Mouse (Mus musculus): ENCODE measurements around the gene Prr36. TPM values are rescaled to one million over a fixed set of nuclear protein-coding genes. Genes with fewer than 3 reads are reported as not detected.

Gene Prr36
- 0.11 and 0.15 TPM in 2 replicates for polyA plus RNA-seq (2012; rRNA removed)

DNA sequence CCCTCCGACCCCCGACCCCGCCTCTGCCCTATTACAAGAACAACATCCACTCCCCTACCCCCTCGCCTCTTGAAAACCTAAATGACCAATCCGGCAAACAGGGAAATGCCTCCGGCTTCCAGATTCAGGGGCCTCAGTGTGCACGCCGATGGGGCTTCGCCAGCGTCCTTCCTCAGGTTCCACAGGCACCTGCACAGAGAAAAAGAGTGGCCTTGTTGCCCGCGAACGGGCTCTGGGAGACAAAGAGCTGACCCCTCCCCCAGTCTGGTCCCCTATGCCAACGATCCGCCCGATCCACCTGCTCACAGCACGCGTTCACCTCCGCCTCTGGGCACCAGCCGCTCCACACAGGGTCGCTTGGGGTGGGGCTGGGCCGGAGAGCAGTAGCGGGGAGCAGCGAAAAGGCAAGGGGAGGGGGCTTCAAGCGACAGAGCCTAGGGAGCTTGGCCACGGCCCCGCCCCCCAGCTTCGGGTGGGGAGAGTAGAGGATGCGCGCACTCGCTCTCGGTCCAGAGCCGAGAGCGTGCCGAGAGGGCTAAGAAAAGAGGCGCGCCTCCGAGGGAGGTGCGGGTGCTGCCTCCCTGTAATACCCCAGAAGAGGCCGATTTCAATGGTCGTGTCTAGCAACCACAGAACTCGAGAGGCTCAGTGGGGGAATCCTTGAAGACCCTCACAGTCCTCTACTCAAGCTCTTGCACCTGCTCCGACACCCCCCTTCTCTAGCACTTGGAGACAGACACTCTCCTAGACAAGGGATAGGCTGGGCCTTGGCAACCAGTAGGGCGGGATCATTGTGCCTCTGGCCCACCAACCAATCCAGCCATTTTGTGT, at the start of gene Prr36:
Prr36 (minus strand) TSS at position 669 of the 831 bp plus-strand sequence.

DNA sequence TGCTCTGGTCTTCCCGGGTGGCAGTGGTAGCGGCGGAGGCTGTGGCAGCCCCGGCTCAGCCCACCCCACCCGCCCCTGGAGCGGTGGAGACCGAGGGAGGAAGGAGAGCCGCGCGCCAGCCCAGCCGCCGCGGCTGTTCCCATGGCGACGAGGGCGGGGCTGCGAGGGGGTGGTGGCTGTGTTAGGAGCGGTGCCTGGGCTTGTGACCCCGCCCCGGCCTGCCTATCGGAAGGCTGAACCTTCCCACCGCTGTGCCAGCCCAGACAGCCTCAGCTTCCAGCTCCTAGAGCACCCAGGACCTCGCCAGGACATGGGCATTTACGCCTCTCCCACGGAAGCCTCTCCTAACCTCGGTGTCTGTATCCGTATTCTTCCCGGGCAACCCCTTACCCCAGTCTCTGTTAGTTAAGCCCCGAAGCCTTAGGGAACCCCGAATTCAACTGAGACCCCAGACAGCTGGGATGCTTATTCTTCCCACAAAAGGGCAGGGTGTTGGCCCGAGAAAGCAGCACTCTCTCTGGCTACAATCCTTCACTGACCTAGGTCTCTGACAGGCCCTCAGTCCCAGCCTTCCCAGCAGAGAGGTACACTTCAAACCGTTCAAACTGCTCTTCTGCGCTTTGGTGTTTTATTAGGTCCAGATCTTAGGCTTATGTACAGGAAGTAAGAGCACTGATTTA, 42.0 kb upstream of the Prr36 start, which contains the start of gene Ctxn1:
Ctxn1 (minus strand) TSS at position 150 of the 680 bp plus-strand sequence.

DNA sequence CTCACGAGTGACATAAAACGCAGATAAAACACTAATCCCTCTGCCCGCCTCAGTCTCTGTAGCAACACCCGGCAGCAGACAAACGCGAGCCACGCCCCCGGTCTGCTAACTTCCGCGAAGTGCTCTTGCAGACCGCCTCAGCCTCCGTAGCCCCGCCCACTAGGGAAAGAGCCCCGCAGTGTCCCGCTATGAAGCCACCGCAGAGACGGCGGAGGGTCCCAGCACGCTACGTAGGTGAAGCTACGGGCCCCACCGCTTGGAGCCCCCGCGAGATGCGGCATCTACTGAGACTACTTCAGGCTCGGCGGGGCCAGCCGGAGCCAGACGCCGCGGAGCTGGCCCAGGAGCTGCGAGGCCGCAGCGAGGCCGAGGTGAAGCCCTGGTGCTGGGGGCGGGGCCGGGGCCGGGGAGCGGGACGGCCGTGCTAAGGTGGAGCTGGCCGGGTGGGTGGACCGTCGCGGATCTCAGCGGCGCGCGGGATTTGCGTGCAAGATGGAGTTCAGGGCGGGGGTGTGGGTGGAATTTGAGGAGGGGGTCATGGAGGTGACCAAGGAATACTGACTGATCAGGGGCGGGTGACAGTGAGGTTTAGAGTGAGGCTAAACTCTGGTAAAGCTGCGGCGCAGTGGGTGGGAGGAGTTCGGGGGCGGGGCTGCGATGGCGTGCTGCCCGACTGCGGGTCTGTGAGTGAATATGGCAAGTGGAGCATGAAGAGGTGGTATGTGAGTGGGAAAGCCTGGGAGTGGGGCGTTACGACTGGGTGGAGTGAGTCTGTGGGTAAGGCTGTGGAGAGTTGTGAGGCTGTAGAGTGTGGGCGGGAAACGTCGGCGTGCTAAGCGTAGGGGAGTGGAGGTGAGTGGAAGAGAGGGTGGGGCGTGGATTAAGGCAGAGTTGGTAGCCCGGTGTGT, 35.9 kb upstream of the Prr36 start, which contains the start of gene Snapc2:
Snapc2 (plus strand) TSS at position 147 of the 908 bp plus-strand sequence.

DNA sequence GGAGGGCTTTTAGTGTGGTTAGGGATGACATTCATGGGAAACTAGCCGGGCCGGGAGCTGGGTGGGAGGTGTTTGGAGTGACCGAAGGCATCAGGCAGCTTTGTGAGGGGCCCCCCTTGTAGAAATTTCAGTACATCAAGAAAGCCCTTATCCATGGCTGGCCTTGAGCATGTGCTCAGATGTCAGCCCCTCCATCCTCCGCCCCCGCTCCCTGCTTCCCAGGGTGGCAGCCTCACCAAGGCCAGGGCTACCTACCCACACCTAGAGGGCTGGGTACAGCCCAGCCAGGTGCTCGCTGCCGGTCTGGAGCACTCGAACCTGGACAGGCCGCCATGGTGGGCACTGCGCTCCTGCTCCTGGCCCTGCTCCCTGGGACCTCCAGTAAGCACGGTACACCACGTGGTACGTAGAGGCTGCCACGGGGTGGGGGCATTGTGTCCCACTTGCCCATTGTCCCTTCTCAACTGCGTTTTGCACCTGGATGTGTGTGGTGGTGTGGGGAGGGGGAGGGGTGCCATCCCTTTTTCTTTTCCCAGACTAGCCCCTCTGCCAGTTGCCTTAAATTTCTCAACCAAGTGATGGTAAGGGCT, 30.8 kb upstream of the Prr36 start, which contains the start of gene Tgfbr3l:
Tgfbr3l (plus strand) TSS at position 264 of the 590 bp plus-strand sequence.

DNA sequence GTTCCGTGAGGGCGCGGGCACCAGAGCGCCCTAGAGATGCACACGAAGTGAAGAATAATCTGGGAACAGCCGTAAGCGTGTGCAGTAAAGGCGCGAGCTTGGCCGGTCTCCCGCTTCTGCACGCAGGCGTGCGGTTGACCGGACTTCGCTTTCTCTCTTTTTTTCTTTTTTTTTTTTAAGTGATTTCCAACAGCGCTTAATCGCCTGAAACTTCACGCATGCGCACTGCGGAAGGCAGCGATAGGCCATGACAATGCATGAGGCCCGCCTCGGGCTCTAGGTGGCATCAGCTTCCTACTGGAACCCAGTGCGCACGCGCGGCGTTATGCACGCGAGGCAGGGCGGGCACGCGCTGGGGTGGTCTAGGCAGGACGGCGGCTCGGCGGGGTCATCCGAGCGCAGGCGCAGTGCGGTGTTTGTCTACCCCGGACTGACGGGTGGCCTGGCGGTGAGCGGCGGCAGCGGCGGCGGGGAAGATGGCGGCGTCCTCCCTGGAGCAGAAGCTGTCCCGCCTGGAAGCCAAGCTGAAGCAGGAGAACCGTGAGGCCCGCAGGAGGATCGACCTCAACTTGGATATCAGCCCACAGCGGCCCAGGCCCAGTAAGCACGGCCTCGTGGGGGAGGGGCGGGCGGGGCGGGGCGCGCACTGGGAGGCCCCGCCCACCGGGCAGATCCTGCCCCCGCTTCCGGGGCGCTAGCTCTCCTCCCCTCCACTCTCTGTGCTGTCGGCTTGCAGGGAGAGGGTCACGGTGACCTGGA, 21.4 kb upstream of the Prr36 start, which contains the start of the genes Map2k7 and Gm49320:
Map2k7 (plus strand) TSS at position 307 of the 759 bp plus-strand sequence.
Gm49320 (plus strand) TSS at position 432 of the 759 bp plus-strand sequence.

DNA sequence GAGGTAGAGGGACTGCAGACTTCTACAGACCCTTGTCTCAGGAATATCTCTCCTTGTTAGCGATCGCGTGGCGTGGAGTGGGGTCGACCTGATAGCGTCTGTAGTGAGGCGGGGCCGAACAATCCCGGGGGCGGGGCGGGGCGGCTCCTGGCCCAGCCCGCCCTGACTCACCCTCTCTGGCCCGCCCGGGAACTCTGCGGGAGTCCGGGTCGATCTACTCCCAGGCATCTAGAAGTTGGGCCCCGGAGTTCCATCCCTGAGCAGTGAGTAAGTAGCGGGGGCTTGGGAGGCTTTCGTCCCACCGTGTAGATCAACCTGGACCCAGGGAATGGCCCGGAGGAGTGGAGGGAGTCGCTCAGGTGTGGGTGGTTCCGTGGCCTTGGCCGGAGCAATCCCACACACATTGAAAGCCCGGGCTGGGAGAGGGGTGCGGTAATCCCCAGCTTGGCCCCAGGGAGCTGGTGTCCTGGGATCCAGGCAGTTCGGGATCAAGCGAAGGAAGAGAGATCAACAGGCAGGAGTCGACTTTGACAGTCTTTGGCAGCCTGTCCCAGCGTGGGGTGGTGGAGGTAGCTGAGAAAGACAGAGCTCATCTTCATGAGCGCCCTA, 9.6 kb upstream of the Prr36 start, which contains the start of gene Lrrc8e:
Lrrc8e (plus strand) TSS at position 89 of the 609 bp plus-strand sequence.

DNA sequence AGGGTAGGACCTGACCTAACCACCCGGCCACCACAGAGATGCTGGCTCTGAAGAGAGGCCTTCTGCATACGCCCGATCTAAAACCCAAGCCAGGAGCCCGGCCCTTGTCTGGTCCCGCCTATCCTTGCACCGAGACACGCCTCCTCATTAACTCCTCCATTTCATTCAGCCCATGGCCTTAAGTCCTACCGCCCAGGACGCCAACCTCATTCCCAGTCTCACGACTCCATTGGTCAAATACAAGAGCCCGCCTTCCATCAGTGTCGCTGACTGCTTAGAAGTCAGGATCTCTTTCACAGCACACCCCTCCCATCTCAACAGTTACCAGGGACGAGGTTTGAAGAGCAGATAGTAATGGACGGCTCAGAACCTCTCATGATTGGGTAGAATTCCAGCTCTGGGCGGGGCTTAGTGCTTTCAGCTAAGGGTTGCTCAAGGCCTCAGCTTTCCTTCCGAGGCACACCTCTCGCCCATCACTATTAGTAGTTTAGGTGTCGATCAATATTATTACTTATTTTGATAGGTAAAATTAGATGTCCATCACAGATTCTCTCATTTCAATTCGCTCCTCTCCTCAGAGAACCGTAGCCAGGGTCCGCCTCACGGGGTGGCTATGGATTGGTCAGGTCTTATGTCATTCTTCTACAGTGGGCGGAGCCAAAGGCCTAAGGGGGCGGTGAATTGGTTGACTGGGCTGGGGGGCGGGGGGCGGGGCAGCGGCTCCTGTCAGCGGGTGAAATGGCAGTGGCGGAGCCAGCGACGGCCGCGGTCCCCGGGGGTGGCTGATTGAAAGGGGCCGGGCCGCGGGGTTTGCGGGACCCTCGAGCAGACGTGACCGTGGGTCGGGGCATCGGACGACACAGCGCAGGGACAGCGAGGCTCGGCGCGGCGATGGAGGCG, 51.2 kb downstream of the Prr36 start, which contains the start of gene Evi5l:
Evi5l (plus strand) TSS at position 716 of the 900 bp plus-strand sequence.

Other genes with a start within 250 kb of the Prr36 start
- 0.55 and 1.5 TPM in 2 replicates for gene Cd209f, start 111.6 kb downstream of the Prr36 start, polyA plus RNA-seq (2012; rRNA removed)
- 0.98 and 1.9 TPM in 2 replicates for gene Cd209g, start 83.4 kb downstream of the Prr36 start, polyA plus RNA-seq (2012; rRNA removed)
- gene Evi5l, start 50.9 kb downstream of the Prr36 start, polyA plus RNA-seq (2012; rRNA removed) = 10.3 and 13.7 TPM in 2 replicates
- gene Lrrc8e, start 9.4 kb upstream of the Prr36 start, polyA plus RNA-seq (2012; rRNA removed) = 3.1 and 3.7 TPM in 2 replicates
- 12.0 and 20.2 TPM in 2 replicates for gene Map2k7, start 21.3 kb upstream of the Prr36 start, polyA plus RNA-seq (2012; rRNA removed)
- gene Gm49320, start 21.4 kb upstream of the Prr36 start, polyA plus RNA-seq (2012; rRNA removed) = 0.19 and 0.23 TPM in 2 replicates
- 16.4 and 57.9 TPM in 2 replicates for gene Tgfbr3l, start 30.8 kb upstream of the Prr36 start, polyA plus RNA-seq (2012; rRNA removed)
- gene Snapc2, start 35.6 kb upstream of the Prr36 start, polyA plus RNA-seq (2012; rRNA removed) = 19.8 and 20.6 TPM in 2 replicates
- gene Ctxn1, start 41.8 kb upstream of the Prr36 start, polyA plus RNA-seq (2012; rRNA removed) = 36.1 and 38.4 TPM in 2 replicates
- 28.6 and 30.3 TPM in 2 replicates for gene Timm44, start 58.5 kb upstream of the Prr36 start, polyA plus RNA-seq (2012; rRNA removed)
- 0.12 and 0.84 TPM in 2 replicates for gene Ccl25, start 107.8 kb upstream of the Prr36 start, polyA plus RNA-seq (2012; rRNA removed)
- 11.2 and 12.1 TPM in 2 replicates for gene Elavl1, start 108.0 kb upstream of the Prr36 start, polyA plus RNA-seq (2012; rRNA removed)

Measured in stomach, adult 2 months (tissue).